8 mouse cellular contexts compared by ENCODE assay signal in genomic region chr5:75043621-75044301, GRCm38 (mm10). TPM values are rescaled to one million over a fixed set of nuclear protein-coding genes. Genes with fewer than 3 reads are reported as not detected.
DNase-seq lines count a peak whose midpoint lies in the region; ATAC-seq lines count a peak whose summit lies in the region.

No protein-coding gene starts in this region.

- WGBS in forebrain, embryonic 11.5 days, result under 1% methylated on average over 30 of the region's 36 CpGs
- WGBS in intestine, embryonic 16.5 days, result under 1% methylated on average over 35 of the region's 36 CpGs
- WGBS in stomach, embryonic 14.5 days, result under 1% methylated on average over 36 of the region's 36 CpGs

- peak overlapping the region; percentile 37; the same call in 1 of the 2 replicates for H3K27ac ChIP-seq in forebrain, embryonic 11.5 days (ENCODE audit: low read depth, low read length)
- H3K27ac ChIP-seq in intestine, embryonic 16.5 days (ENCODE audit: low read length), result peak overlapping the region; percentile 89
- peak overlapping the region; percentile 88 for H3K27ac ChIP-seq in stomach, embryonic 14.5 days (ENCODE audit: low read length)

- H3K9me3 ChIP-seq in forebrain, embryonic 11.5 days (ENCODE audit: control insufficient read depth, low read length), result no peaks in the 10 kb centered on the region
- H3K9me3 ChIP-seq in intestine, embryonic 16.5 days (ENCODE audit: control insufficient read depth, low read length), result no peaks in the 10 kb centered on the region
- no peaks in the 10 kb centered on the region for H3K9me3 ChIP-seq in stomach, embryonic 14.5 days (ENCODE audit: control insufficient read depth, low read depth, low read length)

- H3K4me3 ChIP-seq in forebrain, embryonic 11.5 days (ENCODE audit: low read depth, low read length), result peak overlapping the region; percentile 66
- H3K4me3 ChIP-seq in intestine, embryonic 16.5 days (ENCODE audit: low read length), result peak overlapping the region; percentile 98
- H3K4me3 ChIP-seq in stomach, embryonic 14.5 days (ENCODE audit: low read depth, low read length), result peak overlapping the region; percentile 97

- no peaks in the 10 kb centered on the region for H3K36me3 ChIP-seq in forebrain, embryonic 11.5 days (ENCODE audit: control insufficient read depth, insufficient read depth, low read length)
- no peaks in the 10 kb centered on the region for H3K36me3 ChIP-seq in intestine, embryonic 16.5 days (ENCODE audit: control insufficient read depth, insufficient read depth, low read length)
- no peaks in the 10 kb centered on the region for H3K36me3 ChIP-seq in stomach, embryonic 14.5 days (ENCODE audit: control insufficient read depth, insufficient read depth, low read length)

- intact Hi-C loops in gastrocnemius, postnatal 14 days (cut with DNase I; ENCODE audit: low total_unique reads), result loop anchor here (10.0 kb wide), 1 partner anchor 79 kb away; no protein-coding TSS in a partner anchor

- peaks cover 5% of the 10 kb centered on the region; the same call in 1 of the 2 replicates for H3K4me1 ChIP-seq in forebrain, embryonic 11.5 days (replicated peaks; ENCODE audit: control insufficient read depth, insufficient read depth, low read length)
- peaks cover 11% of the 10 kb centered on the region for H3K4me1 ChIP-seq in intestine, embryonic 16.5 days (ENCODE audit: control insufficient read depth, insufficient read depth, low read length)
- H3K4me1 ChIP-seq in stomach, embryonic 14.5 days (ENCODE audit: control insufficient read depth, insufficient read depth, low read length), result 0 out of 2 replicates have a peak, but pooled peaks cover 5% of the 10 kb centered on the region

- H3K27me3 ChIP-seq in forebrain, embryonic 11.5 days (ENCODE audit: control insufficient read depth, insufficient read depth, low read length), result no peaks in the 10 kb centered on the region
- H3K27me3 ChIP-seq in intestine, embryonic 16.5 days (replicated peaks; ENCODE audit: control insufficient read depth, insufficient read depth, low read length), result no peaks in the 10 kb centered on the region
- H3K27me3 ChIP-seq in stomach, embryonic 14.5 days (ENCODE audit: control insufficient read depth, insufficient read depth, low read length), result no peaks in the 10 kb centered on the region

- H3K4me2 ChIP-seq in forebrain, embryonic 11.5 days (ENCODE audit: low read depth, low read length, severe bottlenecking), result peak overlapping the region; percentile 83
- peak overlapping the region; percentile 79 for H3K4me2 ChIP-seq in intestine, embryonic 16.5 days (ENCODE audit: low read depth, low read length)
- H3K4me2 ChIP-seq in stomach, embryonic 14.5 days (replicated peaks; ENCODE audit: low read depth, low read length), result peak overlapping the region; percentile 87

- DNase-seq in gastrocnemius, postnatal 14 days, result peak; percentile 48
- no peak for DNase-seq in gastrocnemius, adult 18-20 months (ENCODE audit: low spot score)
- DNase-seq in 3134 (ENCODE audit: extremely low read depth, insufficient read length, low spot score) (peak; percentile 62), NIH3T3 (ENCODE audit: low read depth) (peak; percentile 46)
- DNase-seq in forebrain, embryonic 11.5 days (ENCODE audit: low spot score), result no peak

- peak overlapping the region; percentile 85 for H3K9ac ChIP-seq in forebrain, embryonic 11.5 days (ENCODE audit: low read length)
- H3K9ac ChIP-seq in intestine, embryonic 16.5 days (ENCODE audit: low read depth, low read length), result peak overlapping the region; percentile 99
- peak overlapping the region; percentile 99 for H3K9ac ChIP-seq in stomach, embryonic 14.5 days (replicated peaks; ENCODE audit: low read depth, low read length)

- peak; percentile 84 for ATAC-seq in forebrain, embryonic 11.5 days (replicated peaks; ENCODE audit: low FRiP score)
- peak; percentile 75 for ATAC-seq in intestine, embryonic 16.5 days
- peak; percentile 51 for ATAC-seq in megakaryocyte-erythroid progenitor cell, adult 5-6 weeks (replicated peaks; ENCODE audit: low FRiP score, low TSS enrichment, poor library complexity, severe bottlenecking)
- ATAC-seq in stomach, embryonic 14.5 days (ENCODE audit: insufficient number of reproducible peaks, insufficient read depth, low FRiP score, low read depth), result peak; percentile 62

RNA-seq across cellular contexts. Expression of gene Chic2, which starts 0.8 kb away (rescaled TPM):
- 10 to 100 TPM; 16.0 to 18.1 TPM for total RNA-seq in gastrocnemius, postnatal 14 days (2021)
- 10 to 100 TPM; 10.3 to 12.3 TPM for total RNA-seq in gastrocnemius, adult 18-20 months (2021)
- polyA plus RNA-seq in forebrain, embryonic 11.5 days (2014; fragmentation: Nextera tagmentation; extraction: Ambion mirVana), result 42.3 and 53.9 TPM in 2 replicates
- 15.9 and 20.2 TPM in 2 replicates for polyA plus RNA-seq in intestine, embryonic 16.5 days (2015; fragmentation: Nextera tagmentation; extraction: Ambion mirVana)
- 7.5 and 12.5 TPM in 2 replicates for total RNA-seq in megakaryocyte-erythroid progenitor cell, adult 5-6 weeks (2014; fragmentation: Nextera tagmentation)
- 19.4 and 41.6 TPM in 2 replicates for total RNA-seq in megakaryocyte-erythroid progenitor cell, adult 5-6 weeks (2017)
- polyA plus RNA-seq in stomach, embryonic 14.5 days (2014; fragmentation: Nextera tagmentation; extraction: Ambion mirVana), result 42.7 and 45.1 TPM in 2 replicates

RNA-seq across cellular contexts. Expression of gene Gsx2, which starts 31.6 kb away (rescaled TPM):
- total RNA-seq in gastrocnemius, postnatal 14 days (2021), result not detected
- not detected for total RNA-seq in gastrocnemius, adult 18-20 months (2021)
- polyA plus RNA-seq in forebrain, embryonic 11.5 days (2014; fragmentation: Nextera tagmentation; extraction: Ambion mirVana), result 20.1 and 23.1 TPM in 2 replicates
- polyA plus RNA-seq in intestine, embryonic 16.5 days (2015; fragmentation: Nextera tagmentation; extraction: Ambion mirVana), result not detected in 2 replicates
- not detected in 2 replicates for total RNA-seq in megakaryocyte-erythroid progenitor cell, adult 5-6 weeks (2014; fragmentation: Nextera tagmentation)
- total RNA-seq in megakaryocyte-erythroid progenitor cell, adult 5-6 weeks (2017), result not detected in 2 replicates
- polyA plus RNA-seq in stomach, embryonic 14.5 days (2014; fragmentation: Nextera tagmentation; extraction: Ambion mirVana), result not detected in 2 replicates

Comparison
In these comparisons a context has a peak if more than half of its experiments do, and no peak if none do; other contexts are left out.
1. DNase-seq: peak in gastrocnemius, postnatal 14 days (single experiment), 3134 (single experiment) and NIH3T3 (single experiment); none in gastrocnemius, adult 18-20 months (single experiment) and forebrain, embryonic 11.5 days (single experiment).
2. H3K27ac ChIP-seq: peak in every context shown above with its lines; median percentile 89 in intestine, embryonic 16.5 days; 88 in stomach, embryonic 14.5 days; 37 in forebrain, embryonic 11.5 days.
3. Peak in every context shown above with its lines, with median percentiles within 50 percentile points of each other: ATAC-seq, H3K4me2 ChIP-seq, H3K4me3 ChIP-seq and H3K9ac ChIP-seq.